Mouse (Mus musculus) midbrain, embryonic 13.5 days (tissue): ENCODE measurements at regions not wholly inside any gene's neighbourhood (a gene's known extent, or its start where the extent isn't known, plus 50 kb on each side); places are given as distances from the start of the nearest gene placed in this dataset.

Source experiments
- ATAC-seq: fragments of 200-750 bp; cut with Nextera tagmentation; 2 replicates; pipeline ENCODE4 v1.8.0; 2017; ENCODE audit warnings: mild to moderate bottlenecking, moderate TSS enrichment, moderate library complexity
- H3K27ac ChIP-seq: fragments of 300-500 bp; sonication (generic); 2 replicates; pipeline ENCODE4 v1.5.1; 2015; ENCODE audit warnings: inconsistent platforms, mild to moderate bottlenecking, moderate library complexity
- H3K27me3 ChIP-seq: fragments of 300-500 bp; sonication (generic); 2 replicates; pipeline ENCODE4 v1.6.1; 2015; ENCODE audit warnings: mild to moderate bottlenecking, inconsistent platforms
- H3K36me3 ChIP-seq: fragments of 300-500 bp; sonication (generic); 2 replicates; pipeline ENCODE4 v1.6.1; 2015; ENCODE audit warnings: mild to moderate bottlenecking, inconsistent platforms
- H3K4me1 ChIP-seq: fragments of 300-500 bp; sonication (generic); replicated peaks from 2 replicates; pipeline ENCODE4 v1.6.1; 2015; ENCODE audit warnings: inconsistent platforms
- H3K4me2 ChIP-seq: fragments of 300-500 bp; sonication (generic); replicated peaks from 2 replicates; pipeline ENCODE4 v1.6.1; 2015; ENCODE audit warnings: moderate library complexity, mild to moderate bottlenecking, inconsistent platforms
- H3K4me3 ChIP-seq: fragments of 300-500 bp; sonication (generic); replicated peaks from 2 replicates; pipeline ENCODE4 v1.5.1; 2015; ENCODE audit warnings: mild to moderate bottlenecking, inconsistent platforms
- H3K9ac ChIP-seq: fragments of 300-500 bp; sonication (generic); replicated peaks from 2 replicates; pipeline ENCODE4 v1.6.1; 2015; ENCODE audit warnings: mild to moderate bottlenecking, inconsistent platforms
- H3K9me3 ChIP-seq: fragments of 300-500 bp; sonication (generic); 2 replicates; pipeline ENCODE4 v1.6.1; 2016; ENCODE audit warnings: mild to moderate bottlenecking, inconsistent platforms
- WGBS: fragments of 180-500 bp; shearing (Covaris S2); methylation state at CpG from one replicate; pipeline ENCODE4 v1.1.7; 2015; 5-methylcytosine and 5-hydroxymethylcytosine counted together

GRCm38 (mm10) chr3:130935302-130935925 lies 174.9 kb upstream of the Lef1 start:
- peaks cover 6% of the 10 kb centered on the region; the same call in 1 of the 2 replicates for H3K4me1 ChIP-seq
- H3K4me2 ChIP-seq = no peak overlapping the region
- no peak for ATAC-seq
- no peak overlapping the region for H3K4me3 ChIP-seq
- 64% methylated on average over 8 of the region's 8 CpGs for WGBS
- H3K9ac ChIP-seq = no peak overlapping the region; the same call in 1 of the 2 replicates
- no peaks in the 10 kb centered on the region; the same call in 1 of the 2 replicates for H3K27me3 ChIP-seq
- no peaks in the 10 kb centered on the region for H3K36me3 ChIP-seq
- H3K27ac ChIP-seq = no peak overlapping the region
- H3K9me3 ChIP-seq = no peaks in the 10 kb centered on the region

- H3K27ac ChIP-seq = no peak overlapping the region
- no peaks in the 10 kb centered on the region for H3K9me3 ChIP-seq
- no peak for ATAC-seq
- no peak overlapping the region for H3K4me3 ChIP-seq
- H3K4me2 ChIP-seq = no peak overlapping the region
- H3K9ac ChIP-seq = no peak overlapping the region
- H3K36me3 ChIP-seq = no peaks in the 10 kb centered on the region
- H3K4me1 ChIP-seq = peaks cover 6% of the 10 kb centered on the region; the same call in 1 of the 2 replicates
- no peaks in the 10 kb centered on the region for H3K27me3 ChIP-seq
- 76% methylated on average over 6 of the region's 6 CpGs for WGBS
Measured at GRCm38 (mm10) chr3:130932723-130933122, 177.5 kb upstream of the Lef1 start.

- H3K4me3 ChIP-seq = no peak overlapping the region
- no peaks in the 10 kb centered on the region for H3K9me3 ChIP-seq
- H3K4me1 ChIP-seq = peaks cover 6% of the 10 kb centered on the region; the same call in 1 of the 2 replicates
- no peak overlapping the region for H3K4me2 ChIP-seq
- no peaks in the 10 kb centered on the region for H3K27me3 ChIP-seq
- H3K27ac ChIP-seq = no peak overlapping the region
- H3K36me3 ChIP-seq = no peaks in the 10 kb centered on the region
- WGBS = 91% methylated on average over 5 of the region's 5 CpGs
- H3K9ac ChIP-seq = no peak overlapping the region
- ATAC-seq = no peak
Measured at GRCm38 (mm10) chr3:130932226-130932625, 178.0 kb upstream of the Lef1 start.

- Histone ChIP-seq H3K4me1 (peaks cover 31% of the 10 kb centered on the region), H3K36me3 (no peaks in the 10 kb centered on the region), H3K27ac (no peak overlapping the region), H3K9ac (no peak overlapping the region), H3K4me3 (no peak overlapping the region), H3K4me2 (no peak overlapping the region), H3K9me3 (no peaks in the 10 kb centered on the region), H3K27me3 (peaks cover 5% of the 10 kb centered on the region; the same call in 1 of the 2 replicates)
- ATAC-seq = no peak
- 74% methylated on average over 5 of the region's 5 CpGs for WGBS
Measured at GRCm38 (mm10) chr3:130925000-130925399, 185.3 kb upstream of the Lef1 start.

GRCm38 (mm10) chr3:130923615-130923958 lies 186.7 kb upstream of the Lef1 start:
- H3K4me1 ChIP-seq = peaks cover 31% of the 10 kb centered on the region
- ATAC-seq = peak; percentile 68
- peak overlapping the region; percentile 51 for H3K27ac ChIP-seq
- H3K4me2 ChIP-seq = peak overlapping the region; percentile 51
- 14% methylated on average over 8 of the region's 8 CpGs for WGBS
- peak overlapping the region; percentile 27 for H3K4me3 ChIP-seq
- H3K9ac ChIP-seq = peak overlapping the region; percentile 56
- H3K36me3 ChIP-seq = no peaks in the 10 kb centered on the region
- H3K27me3 ChIP-seq = peaks cover 5% of the 10 kb centered on the region; the same call in 1 of the 2 replicates
- H3K9me3 ChIP-seq = no peaks in the 10 kb centered on the region

- H3K4me2 ChIP-seq = peak overlapping the region; percentile 51
- peak; percentile 62 for ATAC-seq
- H3K4me3 ChIP-seq = peak overlapping the region; percentile 27
- 8% methylated on average over 23 of the region's 23 CpGs for WGBS
- peak overlapping the region; percentile 51 for H3K27ac ChIP-seq
- H3K9ac ChIP-seq = peak overlapping the region; percentile 56
- H3K27me3 ChIP-seq = peaks cover 5% of the 10 kb centered on the region; the same call in 1 of the 2 replicates
- peaks cover 31% of the 10 kb centered on the region for H3K4me1 ChIP-seq
- no peaks in the 10 kb centered on the region for H3K36me3 ChIP-seq
- no peaks in the 10 kb centered on the region for H3K9me3 ChIP-seq
Measured at GRCm38 (mm10) chr3:130922812-130923614, 187.3 kb upstream of the Lef1 start.

- Histone ChIP-seq H3K9ac (no peak overlapping the region), H3K27me3 (peaks cover 5% of the 10 kb centered on the region; the same call in 1 of the 2 replicates), H3K27ac (peak overlapping the region; percentile 4), H3K4me1 (peaks cover 31% of the 10 kb centered on the region), H3K4me2 (no peak overlapping the region), H3K9me3 (no peaks in the 10 kb centered on the region), H3K36me3 (no peaks in the 10 kb centered on the region), H3K4me3 (no peak overlapping the region)
- ATAC-seq = peak; percentile 65
- 48% methylated on average over 9 of the region's 9 CpGs for WGBS
Measured at GRCm38 (mm10) chr3:130921621-130922245, 188.5 kb upstream of the Lef1 start.

- Histone ChIP-seq H3K4me2 (no peak overlapping the region), H3K4me1 (peaks cover 13% of the 10 kb centered on the region)
- 86% methylated on average over 7 of the region's 7 CpGs for WGBS
Measured at GRCm38 (mm10) chr3:130913812-130914211, 183.6 kb upstream of the Rpl34 start.

GRCm38 (mm10) chr3:130905101-130905500 lies 174.9 kb upstream of the Rpl34 start:
- H3K27me3 ChIP-seq = no peaks in the 10 kb centered on the region
- no peaks in the 10 kb centered on the region for H3K36me3 ChIP-seq
- no peak overlapping the region for H3K4me3 ChIP-seq
- no peak overlapping the region for H3K9ac ChIP-seq
- 63% methylated on average over 7 of the region's 8 CpGs for WGBS
- H3K4me1 ChIP-seq = peaks cover 6% of the 10 kb centered on the region; the same call in 1 of the 2 replicates
- no peaks in the 10 kb centered on the region for H3K9me3 ChIP-seq
- H3K27ac ChIP-seq = no peak overlapping the region
- no peak overlapping the region for H3K4me2 ChIP-seq
- ATAC-seq = no peak

More at GRCm38 (mm10) chr3:130913812-130914211, 183.6 kb upstream of the Rpl34 start:
- H3K9ac ChIP-seq = no peak overlapping the region
- no peaks in the 10 kb centered on the region for H3K27me3 ChIP-seq
- H3K27ac ChIP-seq = no peak overlapping the region
- no peak for ATAC-seq
- H3K9me3 ChIP-seq = no peaks in the 10 kb centered on the region
- no peak overlapping the region for H3K4me3 ChIP-seq
- H3K36me3 ChIP-seq = no peaks in the 10 kb centered on the region

- Histone ChIP-seq H3K9ac (no peak overlapping the region), H3K4me2 (no peak overlapping the region), H3K4me1 (peaks cover 9% of the 10 kb centered on the region; the same call in 1 of the 2 replicates), H3K36me3 (no peaks in the 10 kb centered on the region), H3K27me3 (no peaks in the 10 kb centered on the region), H3K9me3 (no peaks in the 10 kb centered on the region), H3K27ac (no peak overlapping the region), H3K4me3 (no peak overlapping the region)
- 90% methylated on average over 7 of the region's 7 CpGs for WGBS
- no peak for ATAC-seq
Measured at GRCm38 (mm10) chr3:130903329-130903728, 173.1 kb upstream of the Rpl34 start.

GRCm38 (mm10) chr3:130902376-130902775 lies 172.2 kb upstream of the Rpl34 start:
- peaks cover 9% of the 10 kb centered on the region; the same call in 1 of the 2 replicates for H3K4me1 ChIP-seq
- no peak overlapping the region for H3K4me2 ChIP-seq
- no peak overlapping the region for H3K27ac ChIP-seq
- H3K9me3 ChIP-seq = no peaks in the 10 kb centered on the region
- no peak overlapping the region for H3K9ac ChIP-seq
- no peak for ATAC-seq
- WGBS = 95% methylated on average over 7 of the region's 7 CpGs
- no peaks in the 10 kb centered on the region for H3K27me3 ChIP-seq
- no peaks in the 10 kb centered on the region for H3K36me3 ChIP-seq
- H3K4me3 ChIP-seq = no peak overlapping the region

GRCm38 (mm10) chr3:130901343-130901742 lies 171.1 kb upstream of the Rpl34 start:
- Histone ChIP-seq H3K4me2 (no peak overlapping the region), H3K9me3 (no peaks in the 10 kb centered on the region), H3K27ac (no peak overlapping the region), H3K4me3 (no peak overlapping the region), H3K4me1 (peaks cover 9% of the 10 kb centered on the region; the same call in 1 of the 2 replicates), H3K9ac (no peak overlapping the region), H3K27me3 (no peaks in the 10 kb centered on the region), H3K36me3 (no peaks in the 10 kb centered on the region)
- WGBS = 91% methylated on average over 12 of the region's 12 CpGs
- ATAC-seq = no peak
